Mouse (Mus musculus) kidney, embryonic 16.5 days (tissue): ENCODE measurements around the gene Btbd2. TPM values are rescaled to one million over a fixed set of nuclear protein-coding genes. Genes with fewer than 3 reads are reported as not detected.
A peak's percentile ranks its signal among the peaks of the same experiment; 100 is the strongest.
"Not testable (repeated sequence)": the region's sequence is repeated elsewhere in the genome, so short reads cannot be mapped to it uniquely, and the experiment has no call there.

ENCODE experiments used
- ATAC-seq: fragments of 200-750 bp; cut with Nextera tagmentation; 2 replicates; pipeline ENCODE4 v1.8.0; 2017; ENCODE audit warnings: moderate TSS enrichment; ENCODE audit not compliant: low FRiP score, low TSS enrichment
- H3K27ac ChIP-seq: fragments of 300-500 bp; sonication (generic); 2 replicates; pipeline ENCODE4 v1.5.1; 2014; ENCODE audit warnings: low read length
- H3K27me3 ChIP-seq: fragments of 300-500 bp; sonication (generic); 2 replicates; pipeline ENCODE4 v1.6.1; 2014; ENCODE audit warnings: low read length, control low read depth, mixed read lengths; ENCODE audit not compliant: insufficient read depth
- H3K36me3 ChIP-seq: fragments of 300-500 bp; sonication (generic); 2 replicates; pipeline ENCODE4 v1.6.1; 2014; ENCODE audit warnings: low read length, control low read depth, mixed read lengths; ENCODE audit not compliant: insufficient read depth
- H3K4me1 ChIP-seq: fragments of 300-500 bp; sonication (generic); 2 replicates; pipeline ENCODE4 v1.6.1; 2014; ENCODE audit warnings: low read length, control low read depth, mixed read lengths; ENCODE audit not compliant: insufficient read depth
- H3K4me2 ChIP-seq: fragments of 300-500 bp; sonication (generic); replicated peaks from 2 replicates; pipeline ENCODE4 v1.6.1; 2014; ENCODE audit warnings: low read depth, low read length
- H3K4me3 ChIP-seq: fragments of 300-500 bp; sonication (generic); 2 replicates; pipeline ENCODE4 v1.5.1; 2014; ENCODE audit warnings: mild to moderate bottlenecking, low read length
- H3K9ac ChIP-seq: fragments of 300-500 bp; sonication (generic); replicated peaks from 2 replicates; pipeline ENCODE4 v1.6.1; 2014; ENCODE audit warnings: low read length
- H3K9me3 ChIP-seq: fragments of 300-500 bp; sonication (generic); 2 replicates; pipeline ENCODE4 v1.6.1; 2016; ENCODE audit warnings: low read length, control low read depth
- WGBS: fragments of 180-500 bp; shearing (Covaris S2); extraction: QIAGEN DNeasy Blood & Tissue Kit; methylation state at CpG from one replicate; pipeline ENCODE4 v1.1.7; 2014; 5-methylcytosine and 5-hydroxymethylcytosine counted together
- polyA plus RNA-seq: library from polyadenylated mRNA; unstranded; fragments of >200 nt; fragmentation: Nextera tagmentation; extraction: Ambion mirVana; gene quantifications from 2 replicates; pipeline ENCODE4 v1.2.1, GENCODE M21; 2015

Gene Btbd2
- polyA plus RNA-seq, 1 experiment from 2014 or later = 74.8 TPM

GRCm38 (mm10) chr10:80654866-80655265, 2.0 kb downstream of the Btbd2 start:
- peak overlapping the region; percentile 96 for H3K4me2 ChIP-seq
- H3K27ac ChIP-seq = no peak overlapping the region
- H3K4me1 ChIP-seq = peaks cover 34% of the 10 kb centered on the region
- no peaks in the 10 kb centered on the region for H3K27me3 ChIP-seq
- 0 out of 2 replicates have a peak overlapping the region, but pooled peaks have one; percentile 3 for H3K4me3 ChIP-seq
- 79% methylated on average over 6 of the region's 6 CpGs for WGBS
- H3K36me3 ChIP-seq = no peaks in the 10 kb centered on the region
- H3K9me3 ChIP-seq = no peaks in the 10 kb centered on the region
- no peak overlapping the region; the same call in 1 of the 2 replicates for H3K9ac ChIP-seq
- ATAC-seq = no peak

- Histone ChIP-seq H3K27me3 (no peaks in the 10 kb centered on the region), H3K9me3 (no peaks in the 10 kb centered on the region), H3K9ac (no peak overlapping the region), H3K4me2 (no peak overlapping the region), H3K36me3 (0 out of 2 replicates have a peak, but pooled peaks cover 3% of the 10 kb centered on the region), H3K4me1 (peaks cover 29% of the 10 kb centered on the region), H3K27ac (no peak overlapping the region), H3K4me3 (no peak overlapping the region)
- 84% methylated on average over 6 of the region's 6 CpGs for WGBS
- no peak for ATAC-seq
Observed at GRCm38 (mm10) chr10:80653156-80653720, 3.6 kb downstream of the Btbd2 start.

GRCm38 (mm10) chr10:80650392-80650791, 6.5 kb downstream of the Btbd2 start:
- H3K27me3 ChIP-seq = no peaks in the 10 kb centered on the region
- H3K36me3 ChIP-seq = peaks cover 25% of the 10 kb centered on the region
- no peak overlapping the region for H3K27ac ChIP-seq
- H3K4me1 ChIP-seq = peaks cover 13% of the 10 kb centered on the region
- no peak overlapping the region for H3K9ac ChIP-seq
- H3K4me2 ChIP-seq = no peak overlapping the region
- H3K9me3 ChIP-seq = no peaks in the 10 kb centered on the region
- 89% methylated on average over 10 of the region's 10 CpGs for WGBS
- H3K4me3 ChIP-seq = no peak overlapping the region
- ATAC-seq = no peak

GRCm38 (mm10) chr10:80649910-80650309, 7.0 kb downstream of the Btbd2 start:
- WGBS = 88% methylated on average over 6 of the region's 6 CpGs
- not testable (repeated sequence) for H3K4me1 ChIP-seq, H3K9ac ChIP-seq, ATAC-seq, H3K4me2 ChIP-seq, H3K4me3 ChIP-seq, H3K9me3 ChIP-seq, H3K27me3 ChIP-seq, H3K27ac ChIP-seq
- H3K36me3 ChIP-seq = peaks cover 30% of the 10 kb centered on the region

GRCm38 (mm10) chr10:80646936-80647335, 9.9 kb downstream of the Btbd2 start:
- H3K4me2 ChIP-seq = no peak overlapping the region
- ATAC-seq = no peak
- 92% methylated on average over 10 of the region's 10 CpGs for WGBS
- no peak overlapping the region for H3K27ac ChIP-seq
- H3K4me3 ChIP-seq = no peak overlapping the region
- no peaks in the 10 kb centered on the region for H3K4me1 ChIP-seq
- H3K9me3 ChIP-seq = no peaks in the 10 kb centered on the region
- no peak overlapping the region for H3K9ac ChIP-seq
- no peaks in the 10 kb centered on the region for H3K27me3 ChIP-seq
- H3K36me3 ChIP-seq = peaks cover 56% of the 10 kb centered on the region

- H3K4me3 ChIP-seq = no peak overlapping the region
- H3K27ac ChIP-seq = no peak overlapping the region
- no peak overlapping the region for H3K4me2 ChIP-seq
- H3K27me3 ChIP-seq = no peaks in the 10 kb centered on the region
- WGBS = 74% methylated on average over 6 of the region's 6 CpGs
- H3K4me1 ChIP-seq = no peaks in the 10 kb centered on the region
- H3K9me3 ChIP-seq = no peaks in the 10 kb centered on the region
- no peak overlapping the region for H3K9ac ChIP-seq
- H3K36me3 ChIP-seq = peaks cover 65% of the 10 kb centered on the region
- ATAC-seq = no peak
Observed at GRCm38 (mm10) chr10:80635345-80635744, 21.5 kb downstream of the Btbd2 start.

- H3K27ac ChIP-seq = no peak overlapping the region
- H3K9me3 ChIP-seq = no peaks in the 10 kb centered on the region
- H3K36me3 ChIP-seq = peaks cover 4% of the 10 kb centered on the region; the same call in 1 of the 2 replicates
- H3K9ac ChIP-seq = no peak overlapping the region
- WGBS = 79% methylated on average over 9 of the region's 9 CpGs
- no peak overlapping the region for H3K4me2 ChIP-seq
- H3K27me3 ChIP-seq = no peaks in the 10 kb centered on the region
- H3K4me3 ChIP-seq = no peak overlapping the region
- no peak for ATAC-seq
- peaks cover 51% of the 10 kb centered on the region for H3K4me1 ChIP-seq
Observed at GRCm38 (mm10) chr10:80628925-80629324, 27.9 kb downstream of the Btbd2 start.

GRCm38 (mm10) chr10:80627685-80628084, 29.2 kb downstream of the Btbd2 start:
- H3K9ac ChIP-seq = peak overlapping the region; percentile 5; the same call in 1 of the 2 replicates
- H3K27me3 ChIP-seq = no peaks in the 10 kb centered on the region
- 11% methylated on average over 2 of the region's 2 CpGs for WGBS
- H3K4me3 ChIP-seq = no peak overlapping the region
- H3K9me3 ChIP-seq = no peaks in the 10 kb centered on the region
- H3K4me1 ChIP-seq = peaks cover 55% of the 10 kb centered on the region
- no peak overlapping the region for H3K4me2 ChIP-seq
- peak overlapping the region; percentile 85 for H3K27ac ChIP-seq
- ATAC-seq = peak; percentile 91
- H3K36me3 ChIP-seq = 0 out of 2 replicates have a peak, but pooled peaks cover 3% of the 10 kb centered on the region

- no peaks in the 10 kb centered on the region for H3K36me3 ChIP-seq
- H3K4me1 ChIP-seq = peaks cover 61% of the 10 kb centered on the region
- peak overlapping the region; percentile 29; the same call in 1 of the 2 replicates for H3K27ac ChIP-seq
- no peak for ATAC-seq
- no peak overlapping the region for H3K4me3 ChIP-seq
- 81% methylated on average over 4 of the region's 4 CpGs for WGBS
- 0 out of 2 replicates have a peak overlapping the region, but pooled peaks have one; percentile 16 for H3K9ac ChIP-seq
- H3K9me3 ChIP-seq = no peaks in the 10 kb centered on the region
- no peak overlapping the region for H3K4me2 ChIP-seq
- H3K27me3 ChIP-seq = no peaks in the 10 kb centered on the region
Observed at GRCm38 (mm10) chr10:80625764-80626163, 31.1 kb downstream of the Btbd2 start.

- H3K4me2 ChIP-seq = peak overlapping the region; percentile 81
- peak overlapping the region; percentile 84 for H3K4me3 ChIP-seq
- H3K27ac ChIP-seq = peak overlapping the region; percentile 92
- ATAC-seq = no peak
- H3K9me3 ChIP-seq = no peaks in the 10 kb centered on the region
- peak overlapping the region; percentile 92 for H3K9ac ChIP-seq
- no peaks in the 10 kb centered on the region for H3K27me3 ChIP-seq
- H3K4me1 ChIP-seq = peaks cover 54% of the 10 kb centered on the region
- no peaks in the 10 kb centered on the region for H3K36me3 ChIP-seq
- WGBS = 10% methylated on average over 15 of the region's 15 CpGs
Observed at GRCm38 (mm10) chr10:80623457-80624191, 33.2 kb downstream of the Btbd2 start.
